Mouse (Mus musculus) WW6 (cell line): Measurements from ENCODE around the gene Ubxn1.
A peak's percentile ranks its signal among the peaks of the same experiment; 100 is the strongest.
"Not testable (repeated sequence)": the region's sequence is repeated elsewhere in the genome, so short reads cannot be mapped to it uniquely, and the experiment has no call there.

Experiments used
- DNase-seq: peaks from one replicate; pipeline ENCODE4 v3.0.0-alpha.2; 2013; ENCODE audit warnings: low read depth, low spot score

Gene Ubxn1

GRCm38 (mm10) chr19:8871267-8872186 lies at the start of gene Ubxn1:
TSS of gene Ubxn1 (plus strand) at chr19:8871496.
- peak; percentile 92 for DNase-seq

GRCm38 (mm10) chr19:8822696-8823095 lies 48.6 kb upstream of the Ubxn1 start:
- no peak for DNase-seq

- no peak for DNase-seq
These were observed 41.6 kb upstream of the Ubxn1 start, which contains the start of gene AC129217.1 for GRCm38 (mm10) chr19:8829660-8830059. TSS of gene AC129217.1 (plus strand) at chr19:8829773.

GRCm38 (mm10) chr19:8830664-8831063 lies 40.6 kb upstream of the Ubxn1 start:
- no peak for DNase-seq

GRCm38 (mm10) chr19:8831262-8831661 lies 40.0 kb upstream of the Ubxn1 start:
- no peak for DNase-seq

- no peak for DNase-seq
These were observed 38.3 kb upstream of the Ubxn1 start for GRCm38 (mm10) chr19:8832971-8833370.

GRCm38 (mm10) chr19:8836327-8836726 lies 35.0 kb upstream of the Ubxn1 start:
- DNase-seq, result not testable (repeated sequence)

- DNase-seq, result no peak
These were observed 34.0 kb upstream of the Ubxn1 start, which contains the start of gene Bscl2 for GRCm38 (mm10) chr19:8837251-8837791. TSS of gene Bscl2 (plus strand) at chr19:8837467.

GRCm38 (mm10) chr19:8838041-8838730 lies 33.1 kb upstream of the Ubxn1 start:
- no peak for DNase-seq

GRCm38 (mm10) chr19:8839103-8839907 lies 32.0 kb upstream of the Ubxn1 start, which contains the start of gene Gng3:
TSS of gene Gng3 (minus strand) at chr19:8839194.
- DNase-seq, result no peak

GRCm38 (mm10) chr19:8839908-8840791 lies 31.1 kb upstream of the Ubxn1 start:
- DNase-seq, result no peak

- no peak for DNase-seq
These were observed 30.3 kb upstream of the Ubxn1 start for GRCm38 (mm10) chr19:8841012-8841411.

- no peak for DNase-seq
These were observed 28.3 kb upstream of the Ubxn1 start for GRCm38 (mm10) chr19:8842961-8843360.

GRCm38 (mm10) chr19:8844371-8845129 lies 26.7 kb upstream of the Ubxn1 start:
- no peak for DNase-seq

GRCm38 (mm10) chr19:8848356-8848755 lies 22.9 kb upstream of the Ubxn1 start:
- DNase-seq, result no peak

GRCm38 (mm10) chr19:8850402-8850901 lies 20.8 kb upstream of the Ubxn1 start, which contains the start of gene Lrrn4cl:
TSS of gene Lrrn4cl (plus strand) at chr19:8850768.
- no peak for DNase-seq

GRCm38 (mm10) chr19:8851639-8852038 lies 19.7 kb upstream of the Ubxn1 start:
- no peak for DNase-seq

- DNase-seq, result no peak
These were observed 18.9 kb upstream of the Ubxn1 start for GRCm38 (mm10) chr19:8852236-8852928.

- DNase-seq, result no peak
These were observed 18.2 kb upstream of the Ubxn1 start for GRCm38 (mm10) chr19:8853117-8853516.
